Mouse (Mus musculus) C2C12 (cell line): ENCODE data around the gene Lamb3.

Experiments
- CEBPB ChIP-seq: IDR thresholded peaks from one replicate; pipeline ENCODE4 v1.6.1; 2011; ENCODE audit warnings: low read depth, mild to moderate bottlenecking, control low read depth, moderate library complexity
- CTCF ChIP-seq: IDR thresholded peaks from one replicate; pipeline ENCODE4 v1.5.1; 2011; ENCODE audit not compliant: control insufficient read depth, insufficient read depth, insufficient read length
- FOSL1 ChIP-seq: IDR thresholded peaks from one replicate; pipeline ENCODE4 v1.8.0; 2011; ENCODE audit warnings: mild to moderate bottlenecking, low read length; ENCODE audit not compliant: poor library complexity, insufficient read depth, severe bottlenecking
- MAX ChIP-seq: IDR thresholded peaks from one replicate; pipeline ENCODE4 v1.6.1; 2011; ENCODE audit warnings: mild to moderate bottlenecking, control low read depth
- USF1 ChIP-seq: IDR thresholded peaks from one replicate; pipeline ENCODE4 v1.6.1; 2011; ENCODE audit warnings: low read depth, mild to moderate bottlenecking, control low read depth, moderate library complexity

GRCm38 (mm10) chr1:193381597-193382404 is 174.3 kb downstream of the Lamb3 start:
- TF ChIP-seq CTCF: no peak
- no peak for TF ChIP-seq MAX
- TF ChIP-seq CEBPB: no peak
- no peak for TF ChIP-seq FOSL1
- TF ChIP-seq USF1: no peak
